Mouse (Mus musculus): Measurements from ENCODE around the gene Trim69. TPM values are rescaled to one million over a fixed set of nuclear protein-coding genes. Genes with fewer than 3 reads are reported as not detected.

The Trim69 gene
- polyA plus RNA-seq, 1 experiment: 0.06 TPM

- Histone ChIP-seq H3K36me3 (ENCODE audit: control insufficient read depth, insufficient read depth) (no peaks in the 10 kb centered on the region), H3K4me3 (ENCODE audit: insufficient read depth, poor library complexity, severe bottlenecking) (no peak overlapping the region), H3K79me3 (ENCODE audit: low read depth) (no peaks in the 10 kb centered on the region), H3K27me3 (ENCODE audit: control insufficient read depth, insufficient read depth, insufficient read length) (no peaks in the 10 kb centered on the region), H3K79me2 (ENCODE audit: control insufficient read depth, insufficient read depth) (no peaks in the 10 kb centered on the region), H3ac (ENCODE audit: control insufficient read depth, insufficient read length, low read depth) (no peak overlapping the region)
- TF ChIP-seq CEBPB (IDR thresholded peaks at IDR 0.05; ENCODE audit: low read depth) (no peak), USF1 (IDR thresholded peaks at IDR 0.05; ENCODE audit: low read depth) (peak; percentile 89), CTCF (IDR thresholded peaks at IDR 0.05; ENCODE audit: control insufficient read depth, insufficient read depth, insufficient read length) (no peak)
Measured at GRCm38 (mm10) chr2:122127635-122128034, 32.9 kb upstream of the Trim69 start.

- TF ChIP-seq FOSL1 (IDR thresholded peaks at IDR 0.05; ENCODE audit: insufficient read depth, low read length, poor library complexity, severe bottlenecking): no peak
- no peak for TF ChIP-seq CTCF (IDR thresholded peaks at IDR 0.05; ENCODE audit: control insufficient read depth, insufficient read depth, insufficient read length)
- TF ChIP-seq USF1 (IDR thresholded peaks at IDR 0.05; ENCODE audit: low read depth): no peak
- no peak for TF ChIP-seq MYOG (IDR thresholded peaks at IDR 0.05; ENCODE audit: control insufficient read depth, extremely low read depth, insufficient read length)
- no peak for TF ChIP-seq CEBPB (IDR thresholded peaks at IDR 0.05; ENCODE audit: low read depth)
- no peak for TF ChIP-seq MYOD1 (IDR thresholded peaks at IDR 0.05; ENCODE audit: control insufficient read depth, insufficient read length, low read depth)
- no peak for TF ChIP-seq MAX (IDR thresholded peaks at IDR 0.05)
Measured at GRCm38 (mm10) chr2:122132078-122132477, 28.4 kb upstream of the Trim69 start.

DNA sequence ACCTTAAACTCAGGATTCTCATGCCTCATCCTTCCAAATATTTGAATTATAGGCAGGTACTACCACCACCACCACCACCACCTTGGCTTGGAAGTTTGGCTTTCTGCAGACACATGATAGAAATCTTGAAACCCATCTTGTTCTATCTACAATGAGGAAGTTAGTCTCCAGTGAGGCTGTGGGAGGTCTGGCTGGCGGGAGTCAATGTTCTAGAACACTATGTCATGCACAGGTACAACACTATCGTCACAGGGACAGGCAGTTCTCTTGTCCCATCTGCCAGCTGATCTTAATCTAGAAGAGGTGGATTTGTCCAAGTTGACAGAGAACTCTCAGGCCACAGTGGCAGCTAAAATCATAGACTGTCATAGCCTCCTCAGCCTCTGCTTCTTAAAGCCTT is 27.9 kb upstream of the Trim69 start:
- H3ac ChIP-seq (ENCODE audit: control insufficient read depth, insufficient read length, low read depth): no peak overlapping the region
- H3K79me2 ChIP-seq (ENCODE audit: control insufficient read depth, insufficient read depth): no peaks in the 10 kb centered on the region
- H3K36me3 ChIP-seq (ENCODE audit: control insufficient read depth, insufficient read depth): no peaks in the 10 kb centered on the region
- no peaks in the 10 kb centered on the region for H3K79me3 ChIP-seq (ENCODE audit: low read depth)
- H3K4me3 ChIP-seq (ENCODE audit: insufficient read depth, poor library complexity, severe bottlenecking): no peak overlapping the region
- no peaks in the 10 kb centered on the region for H3K27me3 ChIP-seq (ENCODE audit: control insufficient read depth, insufficient read depth, insufficient read length)
- TF ChIP-seq USF1 (IDR thresholded peaks at IDR 0.05; ENCODE audit: low read depth) (no peak), MYOD1 (IDR thresholded peaks at IDR 0.05; ENCODE audit: control insufficient read depth, insufficient read length, low read depth) (no peak), CTCF (IDR thresholded peaks at IDR 0.05; ENCODE audit: control insufficient read depth, insufficient read depth, insufficient read length) (no peak), CEBPB (IDR thresholded peaks at IDR 0.05; ENCODE audit: low read depth) (no peak), MYOG (IDR thresholded peaks at IDR 0.05; ENCODE audit: control insufficient read depth, extremely low read depth, insufficient read length) (no peak), MAX (IDR thresholded peaks at IDR 0.05) (no peak), FOSL1 (IDR thresholded peaks at IDR 0.05; ENCODE audit: insufficient read depth, low read length, poor library complexity, severe bottlenecking) (no peak)

More at GRCm38 (mm10) chr2:122132078-122132477, 28.4 kb upstream of the Trim69 start:
- H3ac ChIP-seq (ENCODE audit: control insufficient read depth, insufficient read length, low read depth): no peak overlapping the region
- H3K27me3 ChIP-seq (ENCODE audit: control insufficient read depth, insufficient read depth, insufficient read length): no peaks in the 10 kb centered on the region
- no peaks in the 10 kb centered on the region for H3K36me3 ChIP-seq (ENCODE audit: control insufficient read depth, insufficient read depth)
- no peaks in the 10 kb centered on the region for H3K79me2 ChIP-seq (ENCODE audit: control insufficient read depth, insufficient read depth)
- no peaks in the 10 kb centered on the region for H3K79me3 ChIP-seq (ENCODE audit: low read depth)
- no peak overlapping the region for H3K4me3 ChIP-seq (ENCODE audit: insufficient read depth, poor library complexity, severe bottlenecking)

DNA sequence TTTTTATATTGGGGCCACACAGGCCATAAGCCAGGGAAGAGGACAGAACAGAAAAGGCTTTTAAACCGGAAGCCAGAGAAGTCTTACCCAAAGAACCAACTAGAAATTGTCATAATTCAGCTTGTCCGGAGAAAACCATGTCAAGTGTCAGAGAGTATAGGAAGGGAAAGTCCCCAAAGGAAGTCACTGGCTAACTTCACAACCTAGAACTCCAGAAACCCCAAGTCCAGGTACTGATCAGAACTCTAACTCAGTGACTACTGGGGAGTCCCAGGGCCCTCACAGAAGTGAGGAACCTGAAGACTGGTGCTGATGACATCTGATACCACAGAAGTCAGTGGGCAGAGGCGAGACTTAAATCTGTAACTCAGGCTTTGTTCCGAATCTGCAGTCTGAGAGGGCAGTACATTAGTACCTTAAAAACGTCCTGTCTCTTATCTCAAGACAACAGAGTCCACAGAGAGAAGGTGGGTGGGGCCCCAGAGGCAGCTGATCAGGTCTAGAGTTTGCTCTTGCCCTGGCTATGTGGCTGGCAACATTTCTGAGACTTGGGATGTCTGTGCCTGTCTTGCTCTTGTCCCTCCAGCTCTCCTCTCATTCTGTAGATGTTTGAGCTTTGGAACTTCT is 22.5 kb upstream of the Trim69 start:
- H3ac ChIP-seq (ENCODE audit: control insufficient read depth, insufficient read length, low read depth): no peak overlapping the region
- H3K4me3 ChIP-seq (ENCODE audit: insufficient read depth, poor library complexity, severe bottlenecking): no peak overlapping the region
- H3K27me3 ChIP-seq (ENCODE audit: control insufficient read depth, insufficient read depth, insufficient read length): no peaks in the 10 kb centered on the region
- H3K36me3 ChIP-seq (ENCODE audit: control insufficient read depth, insufficient read depth): no peaks in the 10 kb centered on the region
- H3K79me2 ChIP-seq (ENCODE audit: control insufficient read depth, insufficient read depth): no peaks in the 10 kb centered on the region
- no peak for TF ChIP-seq FOSL1 (IDR thresholded peaks at IDR 0.05; ENCODE audit: insufficient read depth, low read length, poor library complexity, severe bottlenecking)
- TF ChIP-seq MAX (IDR thresholded peaks at IDR 0.05): no peak
- TF ChIP-seq USF1 (IDR thresholded peaks at IDR 0.05; ENCODE audit: low read depth): no peak
- no peak for TF ChIP-seq CEBPB (IDR thresholded peaks at IDR 0.05; ENCODE audit: low read depth)
- TF ChIP-seq MYOD1 (IDR thresholded peaks at IDR 0.05; ENCODE audit: control insufficient read depth, insufficient read length, low read depth): no peak
- TF ChIP-seq MYOG (IDR thresholded peaks at IDR 0.05; ENCODE audit: control insufficient read depth, extremely low read depth, insufficient read length): no peak
- no peak for TF ChIP-seq CTCF (IDR thresholded peaks at IDR 0.05; ENCODE audit: control insufficient read depth, insufficient read depth, insufficient read length)
- no peaks in the 10 kb centered on the region for H3K79me3 ChIP-seq (ENCODE audit: low read depth)

- no peak overlapping the region for H3K4me3 ChIP-seq (ENCODE audit: insufficient read depth, poor library complexity, severe bottlenecking)
- no peak for TF ChIP-seq CEBPB (IDR thresholded peaks at IDR 0.05; ENCODE audit: low read depth)
- no peak for TF ChIP-seq MAX (IDR thresholded peaks at IDR 0.05)
- TF ChIP-seq USF1 (IDR thresholded peaks at IDR 0.05; ENCODE audit: low read depth): no peak
- H3K36me3 ChIP-seq (ENCODE audit: control insufficient read depth, insufficient read depth): no peaks in the 10 kb centered on the region
- H3K79me2 ChIP-seq (ENCODE audit: control insufficient read depth, insufficient read depth): no peaks in the 10 kb centered on the region
- no peaks in the 10 kb centered on the region for H3K27me3 ChIP-seq (ENCODE audit: control insufficient read depth, insufficient read depth, insufficient read length)
- no peaks in the 10 kb centered on the region for H3K79me3 ChIP-seq (ENCODE audit: low read depth)
- H3ac ChIP-seq (ENCODE audit: control insufficient read depth, insufficient read length, low read depth): no peak overlapping the region
Measured at GRCm38 (mm10) chr2:122140815-122141214, 19.7 kb upstream of the Trim69 start.

DNA sequence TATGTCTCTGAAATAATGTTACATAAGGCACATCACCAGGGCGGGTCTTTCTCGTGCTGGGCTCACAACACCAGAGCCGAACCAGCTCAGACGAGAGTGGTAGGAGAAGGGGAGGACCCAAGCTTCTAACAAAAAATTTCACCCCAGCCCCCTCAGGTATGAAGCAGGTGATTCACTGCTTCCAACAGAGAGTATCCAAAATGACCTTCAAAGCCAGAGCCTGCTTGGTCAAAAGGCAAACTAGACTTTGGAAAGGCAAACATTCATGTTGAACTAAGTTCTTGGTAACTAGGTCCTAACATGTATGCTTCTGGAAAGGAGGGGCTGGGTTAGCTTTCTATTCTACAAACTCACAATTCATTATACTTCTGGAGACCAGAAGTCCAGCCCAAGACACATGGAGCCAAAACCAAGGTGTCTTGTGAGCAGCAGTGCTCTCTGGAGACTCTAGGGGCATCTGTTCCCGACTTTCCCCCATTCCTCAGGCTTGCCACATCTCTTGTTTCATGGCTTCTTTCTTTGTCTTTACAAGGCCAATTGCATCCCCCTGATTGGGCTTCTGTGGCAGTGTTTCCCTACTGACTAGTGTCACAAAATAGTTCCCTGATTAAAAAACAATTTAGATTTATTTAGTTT is 19.1 kb upstream of the Trim69 start:
- Histone ChIP-seq H3K4me3 (ENCODE audit: insufficient read depth, poor library complexity, severe bottlenecking) (no peak overlapping the region), H3K36me3 (ENCODE audit: control insufficient read depth, insufficient read depth) (no peaks in the 10 kb centered on the region), H3K79me2 (ENCODE audit: control insufficient read depth, insufficient read depth) (no peaks in the 10 kb centered on the region), H3ac (ENCODE audit: control insufficient read depth, insufficient read length, low read depth) (no peak overlapping the region), H3K27me3 (ENCODE audit: control insufficient read depth, insufficient read depth, insufficient read length) (no peaks in the 10 kb centered on the region), H3K79me3 (ENCODE audit: low read depth) (no peaks in the 10 kb centered on the region)
- TF ChIP-seq CEBPB (IDR thresholded peaks at IDR 0.05; ENCODE audit: low read depth) (no peak), MYOG (IDR thresholded peaks at IDR 0.05; ENCODE audit: control insufficient read depth, extremely low read depth, insufficient read length) (no peak), FOSL1 (IDR thresholded peaks at IDR 0.05; ENCODE audit: insufficient read depth, low read length, poor library complexity, severe bottlenecking) (no peak), USF1 (IDR thresholded peaks at IDR 0.05; ENCODE audit: low read depth) (no peak), MAX (IDR thresholded peaks at IDR 0.05) (no peak)
